Mouse (Mus musculus): ENCODE measurements around the gene Acot8.

DNA sequence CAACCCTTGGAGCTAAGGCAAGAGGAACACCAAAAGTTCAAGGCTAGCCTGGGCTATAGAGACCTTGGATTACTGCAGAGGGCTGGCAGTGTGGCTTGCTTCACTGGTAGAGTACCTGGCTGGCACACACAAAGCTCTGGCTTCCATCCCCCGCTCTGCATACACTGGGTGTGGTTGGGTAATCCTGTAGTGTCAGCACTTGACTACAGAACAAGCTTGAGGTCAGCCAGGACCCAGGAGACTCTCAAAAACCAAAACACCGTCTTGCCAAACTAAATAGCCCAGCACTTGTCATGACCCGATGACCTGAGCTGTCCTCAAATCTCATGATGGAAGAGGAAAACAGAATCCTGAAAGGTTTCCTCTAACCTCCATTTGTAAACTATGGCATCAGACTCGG lies 14.2 kb downstream of the Acot8 start:
- TF ChIP-seq CTCF (conservative IDR thresholded peaks at IDR 0.05 in 1 of 2, IDR thresholded peaks at IDR 0.05 in 1 of 2; ENCODE audit: low read depth in 2 of 2, low read length in 2 of 2) = no peak
- TF ChIP-seq PAX5 (IDR thresholded peaks at IDR 0.05; ENCODE audit: low read length) = no peak
- no peak for TF ChIP-seq JUND (conservative IDR thresholded peaks at IDR 0.05; ENCODE audit: low read depth, low read length)
- no peak for TF ChIP-seq EP300 (IDR thresholded peaks at IDR 0.05; ENCODE audit: low read length)
- TF ChIP-seq POLR2A (IDR thresholded peaks at IDR 0.05; ENCODE audit: low read depth, low read length) = no peak
- TF ChIP-seq CHD2 (IDR thresholded peaks at IDR 0.05; ENCODE audit: low read length) = no peak
- no peak for TF ChIP-seq BHLHE40 (IDR thresholded peaks at IDR 0.05; ENCODE audit: low read depth, low read length)
- no peak for TF ChIP-seq RCOR1 (conservative IDR thresholded peaks at IDR 0.05; ENCODE audit: low read depth, low read length)
- TF ChIP-seq USF1 (IDR thresholded peaks at IDR 0.05; ENCODE audit: low read depth, low read length) = no peak
- TF ChIP-seq MAFK (IDR thresholded peaks at IDR 0.05; ENCODE audit: insufficient replicate concordance, low read length) = no peak
- TF ChIP-seq MAX (IDR thresholded peaks at IDR 0.05; ENCODE audit: low read length) = no peak
- no peak for TF ChIP-seq HCFC1 (IDR thresholded peaks at IDR 0.05; ENCODE audit: low read depth, low read length)
- TF ChIP-seq ZMIZ1 (IDR thresholded peaks at IDR 0.05; ENCODE audit: low read depth, low read length) = no peak

All from CH12.LX (cell line).